In genomic region chr9:55468397-55468796, GRCm38 (mm10) we compare ENCODE assay signal across 13 mouse cellular contexts. TPM values are rescaled to one million over a fixed set of nuclear protein-coding genes. Genes with fewer than 3 reads are reported as not detected.
DNase-seq lines count a peak whose midpoint lies in the region; ATAC-seq and TF ChIP-seq lines count a peak whose summit lies in the region.
"Had no signal": no experiment of that assay in that cellular context is flagged by ENCODE, and none has a peak within 500 bp of the region (broad histone marks: within the 10 kb centered on the region; RNA-seq: fewer than 3 reads in every experiment).

No protein-coding gene starts in this region.

- no peak for TF ChIP-seq EP300 in CH12.LX (IDR thresholded peaks at IDR 0.05; ENCODE audit: low read length)

- no peaks in the 10 kb centered on the region for H3K79me2 ChIP-seq in CH12.LX (replicated peaks; ENCODE audit: control insufficient read depth, extremely low read depth, insufficient read depth, poor library complexity, severe bottlenecking)

- no peak overlapping the region for H3K9ac ChIP-seq in kidney, embryonic 15.5 days
- H3K9ac ChIP-seq in CH12.LX (ENCODE audit: insufficient read depth, low read depth), result no peak overlapping the region
- H3K9ac ChIP-seq: hindbrain, embryonic 15.5 days; liver, embryonic 13.5 days had no signal

- TF ChIP-seq CTCF in CH12.LX (conservative IDR thresholded peaks at IDR 0.05 in 1 of 2, IDR thresholded peaks at IDR 0.05 in 1 of 2; ENCODE audit: low read depth in 2 of 2, low read length in 2 of 2), result peak in 1 of 2 experiments; percentile 53; a peak in 2 of 4 replicates

- in situ Hi-C loops in CH12.LX (cut with MboI; ENCODE audit: low pct_ligation_motif_present, low pct_unique_long_range_greater_than_20kb, low sequenced_read_pairs), result no loop called here

- no peaks in the 10 kb centered on the region for H3K4me1 ChIP-seq in kidney, embryonic 15.5 days
- no peaks in the 10 kb centered on the region for H3K4me1 ChIP-seq in CH12.LX (ENCODE audit: control insufficient read depth in 1 of 2, insufficient read depth in 2 of 2)
- H3K4me1 ChIP-seq: hindbrain, embryonic 15.5 days; liver, embryonic 13.5 days had no signal

- H3K36me3 ChIP-seq in kidney, embryonic 15.5 days, result peaks cover 7% of the 10 kb centered on the region; the same call in 1 of the 2 replicates
- H3K36me3 ChIP-seq in CH12.LX (replicated peaks in 1 of 2; ENCODE audit: control insufficient read depth in 1 of 2, insufficient read depth in 1 of 2, low read length in 1 of 2), result peaks cover 6 to 49% of the 10 kb centered on the region in 2 experiments
- H3K36me3 ChIP-seq: hindbrain, embryonic 15.5 days had no signal

- dilution Hi-C loops in CH12.LX (cut with MboI; ENCODE audit: extremely low pct_ligation_motif_present, extremely low pct_unique_long_range_greater_than_20kb, low sequenced_read_pairs), result no loop called here

- no peak overlapping the region for H3K4me2 ChIP-seq in kidney, embryonic 15.5 days
- H3K4me2 ChIP-seq in CH12.LX (ENCODE audit: insufficient read depth, low read depth, poor library complexity, severe bottlenecking), result no peak overlapping the region
- H3K4me2 ChIP-seq: hindbrain, embryonic 15.5 days; liver, embryonic 13.5 days had no signal

- no peaks in the 10 kb centered on the region for H3K27me3 ChIP-seq in kidney, embryonic 15.5 days
- no peaks in the 10 kb centered on the region for H3K27me3 ChIP-seq in CH12.LX (replicated peaks)
- H3K27me3 ChIP-seq: hindbrain, embryonic 15.5 days; liver, embryonic 13.5 days had no signal

- TF ChIP-seq RAD21 in CH12.LX (IDR thresholded peaks at IDR 0.05; ENCODE audit: low read depth, low read length), result peak; percentile 50

- ATAC-seq in kidney, embryonic 15.5 days (replicated peaks; ENCODE audit: low FRiP score), result no peak

- peak; percentile 6 for DNase-seq in kidney, adult 9 months
- DNase-seq in 416B (ENCODE audit: low read depth) (peak; percentile 65), CH12.LX (ENCODE audit: extremely low read depth) (peak; percentile 7)
- peak; percentile 2 for DNase-seq in lung, postnatal 14 days
- no peak for DNase-seq in urinary bladder, postnatal 14 days (ENCODE audit: low spot score)
- DNase-seq in testis, postnatal 10 days (ENCODE audit: low spot score), result no peak
- DNase-seq: liver, embryonic 13.5 days; right cerebral cortex, postnatal 25 days; thymus, postnatal 25 days had no signal

- H3K27ac ChIP-seq in kidney, embryonic 15.5 days, result no peak overlapping the region
- no peak overlapping the region for H3K27ac ChIP-seq in CH12.LX (ENCODE audit: insufficient read depth, low read depth)
- H3K27ac ChIP-seq: hindbrain, embryonic 15.5 days; liver, embryonic 13.5 days had no signal

- no peak for TF ChIP-seq POLR2A in CH12.LX (IDR thresholded peaks at IDR 0.05; ENCODE audit: low read depth, low read length)

- WGBS in kidney, embryonic 15.5 days, result 66% methylated on average over 1 of the region's 1 CpGs

- H3K4me3 ChIP-seq in kidney, embryonic 15.5 days (replicated peaks), result no peak overlapping the region
- H3K4me3 ChIP-seq in CH12.LX (replicated peaks in 1 of 3; ENCODE audit: low read depth in 2 of 3, low read length in 2 of 3, poor library complexity in 1 of 3), result no peak overlapping the region
- H3K4me3 ChIP-seq: erythroblast, embryonic 14.5 days; hindbrain, embryonic 15.5 days; liver, embryonic 13.5 days; myocyte had no signal

- no peaks in the 10 kb centered on the region for H3K9me3 ChIP-seq in kidney, embryonic 15.5 days (replicated peaks)
- no peaks in the 10 kb centered on the region for H3K9me3 ChIP-seq in CH12.LX (replicated peaks; ENCODE audit: low read length)
- H3K9me3 ChIP-seq: hindbrain, embryonic 15.5 days; liver, embryonic 13.5 days had no signal

TF ChIP-seq in CH12.LX, 34 proteins besides CTCF, POLR2A, EP300 and RAD21:
- peak; percentile 37 for TF ChIP-seq SMC3 (IDR thresholded peaks at IDR 0.05; ENCODE audit: low read depth, low read length)
- TF ChIP-seq USF1 (IDR thresholded peaks at IDR 0.05; ENCODE audit: low read depth, low read length), result no peak
TF ChIP-seq in CH12.LX: peak in this region for 1.

RNA-seq across cellular contexts. Expression of gene Etfa, which starts 43.6 kb away (rescaled TPM):
- 199 and 218 TPM in 2 replicates for polyA plus RNA-seq in kidney, embryonic 15.5 days (2015; fragmentation: Nextera tagmentation; extraction: Ambion mirVana)
- 37.8 and 42.7 TPM in 2 replicates for total RNA-seq in CH12.LX (2012; rRNA removed)
- 60.1 and 69.3 TPM in 2 replicates for total RNA-seq in CH12.LX (2014; rRNA removed)
- 121 and 139 TPM in 2 replicates for polyA plus RNA-seq in CH12.LX (2012; ENCODE audit: insufficient read length, low read depth)

Comparison
In these comparisons a context has a peak if more than half of its experiments do, and no peak if none do; other contexts are left out.
1. DNase-seq: peak in kidney, adult 9 months (single experiment), 416B (single experiment), CH12.LX (single experiment) and lung, postnatal 14 days (single experiment); none in urinary bladder, postnatal 14 days (single experiment) and testis, postnatal 10 days (single experiment).